Mouse (Mus musculus): ENCODE results near the gene Ccdc62. TPM values are rescaled to one million over a fixed set of nuclear protein-coding genes. Genes with fewer than 3 reads are reported as not detected.

Gene Ccdc62
- total RNA-seq, 2 experiments from 2014 or later: 2.6 to 4.5 TPM

- DNase-seq (ENCODE audit: low spot score in 2 of 2): peak; percentile 98 to 100
- peak; percentile 96 for TF ChIP-seq CTCF (conservative IDR thresholded peaks at IDR 0.05)
- Histone ChIP-seq H3K27ac (peak within 1 kb of the TSS; percentile 94), H3K4me3 (peak within 1 kb of the TSS; percentile 87)
Measured at GRCm38 (mm10) chr5:123906976-123907630, 23.4 kb upstream of the Ccdc62 start, which contains the start of gene Denr. Denr (plus strand) TSS chr5:123907175.

DNA sequence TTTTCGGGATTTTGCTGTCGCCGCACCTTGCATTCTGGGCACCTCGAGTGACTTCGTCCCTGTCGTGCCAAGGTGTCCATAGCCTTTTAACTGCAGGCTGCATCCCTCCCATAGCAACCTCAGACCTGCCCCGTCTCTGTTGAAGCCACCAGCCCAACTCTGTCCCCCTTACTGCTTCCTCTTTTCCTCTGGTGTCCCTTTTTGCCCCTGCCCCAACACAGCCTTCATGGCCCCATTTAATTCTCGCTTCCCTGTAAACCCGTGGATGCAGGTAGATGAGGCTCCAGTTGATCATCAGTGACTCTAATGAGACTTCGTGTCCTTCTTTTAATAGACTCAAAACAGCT lies 22.9 kb upstream of the Ccdc62 start:
- no peak for DNase-seq (ENCODE audit: low spot score in 2 of 2)
- Histone ChIP-seq H3K4me3 (peak overlapping the region; percentile 87), H3K27ac (peak overlapping the region; percentile 94)
- TF ChIP-seq CTCF (conservative IDR thresholded peaks at IDR 0.05): no peak

DNA sequence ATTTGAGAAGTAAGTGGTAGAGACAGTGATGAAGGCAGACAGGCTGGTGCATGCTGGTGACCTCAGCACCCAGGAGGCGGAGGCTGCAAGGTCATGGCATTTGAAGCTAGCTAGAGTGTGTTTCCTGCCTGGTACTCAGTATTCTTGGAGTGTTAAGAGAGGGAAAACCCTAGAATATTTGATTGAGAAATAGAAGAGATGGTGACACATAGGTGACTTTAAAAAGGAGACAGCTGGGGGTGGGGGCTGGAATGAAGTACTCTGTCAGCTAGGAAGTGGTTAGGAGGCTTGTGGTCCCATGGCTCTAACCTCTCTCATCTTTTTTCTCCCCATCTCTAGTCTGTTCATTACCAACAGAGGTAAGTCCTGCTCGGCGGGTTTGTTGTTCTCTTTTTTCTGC lies 15.6 kb upstream of the Ccdc62 start:
- DNase-seq (ENCODE audit: low spot score in 2 of 2): no peak
- H3K27ac ChIP-seq: no peak overlapping the region
- no peak for TF ChIP-seq CTCF (conservative IDR thresholded peaks at IDR 0.05)
- no peak overlapping the region for H3K4me3 ChIP-seq

GRCm38 (mm10) chr5:123922112-123922511 lies 8.4 kb upstream of the Ccdc62 start:
- no peak overlapping the region for H3K4me3 ChIP-seq
- peak in 1 of 2 experiments; percentile 10 for DNase-seq (ENCODE audit: low spot score in 2 of 2)
- no peak for TF ChIP-seq CTCF (conservative IDR thresholded peaks at IDR 0.05)
- no peak overlapping the region for H3K27ac ChIP-seq

- TF ChIP-seq CTCF (conservative IDR thresholded peaks at IDR 0.05): no peak
- DNase-seq (ENCODE audit: low spot score in 2 of 2): peak in 1 of 2 experiments; percentile 1
- no peak within 1 kb of the TSS for H3K27ac ChIP-seq
- no peak within 1 kb of the TSS for H3K4me3 ChIP-seq
Measured at GRCm38 (mm10) chr5:123927118-123927517, 3.4 kb upstream of the Ccdc62 start, which contains the start of gene Gm43518. Gm43518 (plus strand) TSS chr5:123927418.

GRCm38 (mm10) chr5:123931131-123931530 lies 652 bp downstream of the Ccdc62 start:
- no peak for DNase-seq (ENCODE audit: low spot score in 2 of 2)
- no peak for TF ChIP-seq CTCF (conservative IDR thresholded peaks at IDR 0.05)
- Histone ChIP-seq H3K4me3 (peak overlapping the region; percentile 94), H3K27ac (peak overlapping the region; percentile 97)

- H3K4me3 ChIP-seq: no peak overlapping the region
- no peak overlapping the region for H3K27ac ChIP-seq
- TF ChIP-seq CTCF (conservative IDR thresholded peaks at IDR 0.05): peak; percentile 59
- peak in 1 of 2 experiments; percentile 5 for DNase-seq (ENCODE audit: low spot score in 2 of 2)
Measured at GRCm38 (mm10) chr5:123932927-123933326, 2.4 kb downstream of the Ccdc62 start.

GRCm38 (mm10) chr5:123933556-123933955 lies 3.1 kb downstream of the Ccdc62 start:
- H3K27ac ChIP-seq: no peak overlapping the region
- DNase-seq (ENCODE audit: low spot score in 2 of 2): peak in 1 of 2 experiments; percentile 1
- TF ChIP-seq CTCF (conservative IDR thresholded peaks at IDR 0.05): no peak
- H3K4me3 ChIP-seq: no peak overlapping the region

DNA sequence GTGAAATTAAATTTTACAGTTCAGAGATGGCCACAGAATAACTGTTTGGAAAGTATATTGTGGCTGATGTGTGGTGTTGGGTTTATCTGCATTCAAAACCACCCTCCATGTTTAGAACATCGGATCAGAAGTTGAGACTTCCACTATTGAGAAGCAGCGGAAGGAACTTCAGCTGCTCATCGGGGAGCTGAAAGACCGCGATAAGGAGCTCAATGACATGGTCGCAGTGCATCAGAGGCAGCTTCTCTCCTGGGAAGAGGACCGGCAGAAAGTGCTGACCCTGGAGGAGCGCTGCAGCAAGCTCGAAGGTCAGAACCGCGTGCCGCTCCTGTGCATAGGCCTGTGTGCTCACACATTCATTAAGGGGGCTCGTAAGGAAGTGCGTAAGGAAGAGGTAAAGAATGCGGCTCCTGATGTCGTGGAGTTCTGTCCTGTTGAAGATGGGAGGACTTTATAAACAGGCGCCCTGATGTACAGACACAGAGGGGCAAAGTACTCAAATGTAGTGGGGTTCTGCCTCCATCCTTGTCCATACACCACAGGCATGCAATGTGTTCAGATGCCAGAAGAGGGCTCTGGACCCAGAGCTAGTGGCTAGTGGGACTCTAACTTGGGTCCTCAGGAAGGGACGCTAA lies 3.6 kb downstream of the Ccdc62 start:
- no peak for DNase-seq (ENCODE audit: low spot score in 2 of 2)
- Histone ChIP-seq H3K27ac (no peak overlapping the region), H3K4me3 (no peak overlapping the region)
- peak; percentile 68 for TF ChIP-seq CTCF (conservative IDR thresholded peaks at IDR 0.05)

- no peak for DNase-seq (ENCODE audit: low spot score in 2 of 2)
- TF ChIP-seq CTCF (conservative IDR thresholded peaks at IDR 0.05): no peak
Measured at GRCm38 (mm10) chr5:123935931-123936330, 5.5 kb downstream of the Ccdc62 start.

DNA sequence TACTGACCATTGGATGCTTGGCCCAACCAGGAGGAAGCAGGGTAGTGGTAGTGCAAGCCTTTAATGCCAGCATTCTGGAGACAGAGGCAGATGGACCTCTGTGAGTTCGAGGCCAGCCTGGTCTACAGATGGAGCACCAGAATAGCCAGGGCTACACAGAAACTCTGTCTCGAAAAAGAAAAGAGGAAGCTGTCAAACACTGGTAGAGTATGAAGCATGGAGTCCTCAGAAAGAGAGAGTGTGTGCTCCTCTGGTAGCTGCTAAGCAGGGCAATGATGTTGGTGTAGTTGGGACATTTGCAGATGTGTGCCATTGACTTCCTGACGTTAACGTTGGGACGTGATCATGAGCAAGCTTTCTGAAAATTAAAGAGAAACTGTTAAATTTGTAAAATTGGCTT lies 8.0 kb downstream of the Ccdc62 start:
- no peak for DNase-seq (ENCODE audit: low spot score in 2 of 2)
- Histone ChIP-seq H3K27ac (no peak overlapping the region), H3K4me3 (no peak overlapping the region)
- no peak for TF ChIP-seq CTCF (conservative IDR thresholded peaks at IDR 0.05)

More at GRCm38 (mm10) chr5:123935931-123936330, 5.5 kb downstream of the Ccdc62 start:
- Histone ChIP-seq H3K4me3 (no peak overlapping the region), H3K27ac (no peak overlapping the region)

DNA sequence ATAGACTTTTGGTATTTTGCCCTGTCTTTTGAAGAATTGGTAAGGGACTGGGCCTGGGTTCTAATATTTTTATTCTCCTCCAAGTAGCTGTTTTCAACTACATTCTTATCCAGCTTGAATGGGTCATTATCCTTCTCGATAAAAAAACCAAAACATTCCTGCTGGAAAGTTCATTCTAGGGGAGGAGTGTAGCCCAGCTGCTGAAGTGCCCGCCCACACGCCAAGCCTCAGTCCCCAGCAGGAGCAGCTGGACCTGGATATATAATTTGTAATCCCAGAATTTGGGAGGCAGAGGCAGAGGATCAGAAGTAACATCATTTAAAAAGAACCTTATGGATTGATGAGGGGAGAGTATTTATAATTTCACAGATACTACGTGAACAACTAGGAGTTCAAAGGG lies 16.1 kb downstream of the Ccdc62 start:
- Histone ChIP-seq H3K4me3 (no peak overlapping the region), H3K27ac (no peak overlapping the region)
- DNase-seq (ENCODE audit: low spot score in 2 of 2): no peak
- no peak for TF ChIP-seq CTCF (conservative IDR thresholded peaks at IDR 0.05)

- Histone ChIP-seq H3K27ac (no peak overlapping the region), H3K4me3 (no peak overlapping the region)
- DNase-seq (ENCODE audit: low spot score in 2 of 2): peak; percentile 55 to 65
- TF ChIP-seq CTCF (conservative IDR thresholded peaks at IDR 0.05): peak; percentile 92
Measured at GRCm38 (mm10) chr5:123947041-123947761, 16.7 kb downstream of the Ccdc62 start.
